Mouse (Mus musculus) olfactory bulb, adult 2 months (tissue): ENCODE results near the gene Shc4.

Experiments used
- CTCF ChIP-seq: fragments of 200-500 bp; IDR thresholded peaks from 2 replicates; pipeline ENCODE4 v1.5.1; 2012; ENCODE audit warnings: low read depth, mild to moderate bottlenecking, low read length, moderate library complexity; ENCODE audit not compliant: insufficient read depth
- POLR2A ChIP-seq: fragments of 200-500 bp; IDR thresholded peaks from 2 replicates; pipeline ENCODE4 v1.6.1; 2012; ENCODE audit warnings: mild to moderate bottlenecking, low read depth, low read length, moderate library complexity; ENCODE audit not compliant: insufficient read depth

- TF ChIP-seq CTCF (peak; percentile 99), POLR2A (no peak)
These were observed 8.0 kb upstream of the Shc4 start for GRCm38 (mm10) chr2:125731763-125732560.
